Mouse (Mus musculus) small intestine, adult 2 months (tissue): ENCODE results near the gene Ndrg4.

ENCODE experiments used
- CTCF ChIP-seq: fragments of 200-500 bp; IDR thresholded peaks from 2 replicates; pipeline ENCODE4 v1.5.1; 2012; ENCODE audit warnings: low read depth, mild to moderate bottlenecking, control low read depth, inconsistent platforms, low read length, moderate library complexity, mixed read lengths; ENCODE audit not compliant: insufficient replicate concordance, insufficient read length; ENCODE audit errors: extremely low read depth
- POLR2A ChIP-seq: fragments of 200-500 bp; IDR thresholded peaks from 2 replicates; pipeline ENCODE4 v1.6.1; 2012; ENCODE audit warnings: low read depth, mild to moderate bottlenecking, control low read depth, inconsistent platforms, low read length, moderate library complexity

- TF ChIP-seq CTCF = no peak
- no peak for TF ChIP-seq POLR2A
Observed at GRCm38 (mm10) chr8:95663599-95663949, 13.2 kb upstream of the Ndrg4 start.
